Mouse (Mus musculus) heart, adult 2 months (tissue): ENCODE measurements around the gene Camk2d. TPM values are rescaled to one million over a fixed set of nuclear protein-coding genes. Genes with fewer than 3 reads are reported as not detected.

Experiments
- DNase-seq, 2 experiments: peaks; one replicate each; pipeline ENCODE4 v3.0.0; 2021
- H3K27ac ChIP-seq: fragments of 200-600 bp; 2 replicates; pipeline ENCODE4 v1.8.1; 2022
- H3K27me3 ChIP-seq: fragments of 200-500 bp; 2 replicates; pipeline ENCODE4 v1.6.1; 2012; ENCODE audit warnings: mild to moderate bottlenecking, low read length, inconsistent platforms, mixed read lengths; ENCODE audit not compliant: control insufficient read depth, insufficient read depth
- H3K36me3 ChIP-seq: fragments of 200-500 bp; 2 replicates; pipeline ENCODE4 v1.6.1; 2012; ENCODE audit warnings: low read length, inconsistent platforms; ENCODE audit not compliant: control insufficient read depth, insufficient read depth
- H3K4me1 ChIP-seq: fragments of 200-500 bp; 2 replicates; pipeline ENCODE4 v1.6.1; 2011; ENCODE audit warnings: low read length; ENCODE audit not compliant: control insufficient read depth, insufficient read depth
- H3K4me3 ChIP-seq: fragments of 200-600 bp; 2 replicates; pipeline ENCODE4 v1.8.1; 2022
- H3K79me2 ChIP-seq: fragments of 200-500 bp; replicated peaks from 2 replicates; pipeline ENCODE4 v1.6.1; 2012; ENCODE audit warnings: mild to moderate bottlenecking, inconsistent platforms, low read length, moderate library complexity, mixed read lengths; ENCODE audit not compliant: control insufficient read depth, insufficient read depth
- H3K9ac ChIP-seq: fragments of 200-500 bp; 2 replicates; pipeline ENCODE4 v1.6.1; 2012; ENCODE audit warnings: low read depth, mild to moderate bottlenecking, control low read depth, inconsistent platforms, low read length, mixed read lengths
- CTCF ChIP-seq: fragments of 200-600 bp; IDR thresholded peaks from 2 replicates; pipeline ENCODE4 v1.8.1; 2022; ENCODE audit warnings: antibody characterized with exemption, mild to moderate bottlenecking, moderate library complexity
- EP300 ChIP-seq: fragments of 200-500 bp; IDR thresholded peaks from 2 replicates; pipeline ENCODE4 v1.6.1; 2011; ENCODE audit warnings: low read depth, low read length, control low read depth; ENCODE audit not compliant: insufficient read depth
- POLR2A ChIP-seq: fragments of 200-500 bp; IDR thresholded peaks from 2 replicates; pipeline ENCODE4 v1.6.1; 2011; ENCODE audit warnings: mild to moderate bottlenecking, low read depth, low read length, control low read depth; ENCODE audit not compliant: insufficient read depth
- WGBS: fragments of 180-500 bp; shearing (Covaris S2); methylation state at CpG from one replicate; pipeline ENCODE4 v1.1.7; 2018; 5-methylcytosine and 5-hydroxymethylcytosine counted together
- intact Hi-C: fragments of 180-260 bp; cut with DNase I; formaldehyde crosslinking; loops from one replicate; pipeline ENCODE4 v1.15.1; 2025
- polyA plus RNA-seq: library from polyadenylated mRNA; depleted of rRNA; stranded (reverse); fragments of >200 nt; gene quantifications from 2 replicates; pipeline ENCODE4 v1.2.3, GENCODE M21; 2012
- total RNA-seq, 2 experiments: library from RNA; stranded (reverse); gene quantifications; 2 replicates each; pipeline ENCODE4 v1.2.3; 2021

Camk2d gene
- total and polyA plus RNA-seq, 3 experiments = 131 to 135 (median 133) TPM

DNA sequence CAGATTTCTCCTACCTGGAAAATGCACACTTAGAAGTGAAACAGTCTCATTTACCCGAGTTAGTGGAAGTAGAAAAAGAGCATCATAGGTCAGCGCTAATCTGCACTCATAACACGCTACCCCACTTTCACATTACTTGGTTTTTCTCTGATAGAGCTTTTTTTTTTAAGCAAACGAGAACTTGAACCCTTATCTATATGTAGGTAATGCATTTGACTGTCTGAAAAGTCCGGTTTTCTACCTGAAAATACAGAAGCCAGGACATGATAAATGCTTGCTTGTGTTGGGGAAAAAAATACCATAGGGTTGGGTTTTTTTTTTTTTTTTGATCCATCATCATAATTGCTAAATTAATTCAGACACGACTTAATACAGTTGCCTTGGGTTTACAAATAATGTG is 206.9 kb downstream of the Camk2d start:
- Histone ChIP-seq H3K4me3 (no peak overlapping the region), H3K27ac (no peak overlapping the region), H3K27me3 (no peaks in the 10 kb centered on the region), H3K36me3 (peaks cover 6% of the 10 kb centered on the region), H3K9ac (no peak overlapping the region), H3K79me2 (no peaks in the 10 kb centered on the region), H3K4me1 (no peaks in the 10 kb centered on the region)
- TF ChIP-seq POLR2A = no peak
- TF ChIP-seq EP300 = no peak
- TF ChIP-seq CTCF = no peak
- WGBS = 92% methylated on average over 6 of the region's 6 CpGs
- DNase-seq = no peak
- intact Hi-C loops = no loop called here

DNA sequence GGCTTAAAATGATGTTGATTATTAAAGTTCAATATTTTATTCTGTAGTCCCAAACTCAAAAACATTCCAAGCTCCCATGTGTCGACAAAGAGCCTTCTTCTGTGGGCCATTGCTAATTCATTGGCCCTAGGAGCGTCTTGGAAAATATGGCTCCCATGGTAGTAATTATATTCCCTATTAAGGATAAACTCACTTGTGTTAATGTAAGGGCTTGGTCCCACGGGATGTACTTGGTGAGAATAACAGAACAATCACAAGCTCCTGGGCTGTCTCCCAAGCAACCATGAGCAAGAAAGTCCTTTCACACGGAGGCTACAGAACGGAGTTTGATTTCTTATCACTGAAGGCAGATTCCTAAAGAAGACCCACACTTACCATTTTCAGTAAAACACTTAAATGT is 208.9 kb downstream of the Camk2d start:
- no peaks in the 10 kb centered on the region for H3K27me3 ChIP-seq
- H3K4me1 ChIP-seq = no peaks in the 10 kb centered on the region
- 64% methylated on average over 5 of the region's 5 CpGs for WGBS
- intact Hi-C loops = no loop called here
- peaks cover 7% of the 10 kb centered on the region for H3K36me3 ChIP-seq
- no peak overlapping the region for H3K27ac ChIP-seq
- H3K79me2 ChIP-seq = no peaks in the 10 kb centered on the region
- H3K4me3 ChIP-seq = no peak overlapping the region
- H3K9ac ChIP-seq = no peak overlapping the region
- DNase-seq = no peak
- TF ChIP-seq EP300 (no peak), CTCF (no peak), POLR2A (no peak)

- TF ChIP-seq POLR2A = no peak
- TF ChIP-seq CTCF = no peak
- Histone ChIP-seq H3K4me1 (no peaks in the 10 kb centered on the region; the same call in 1 of the 2 replicates), H3K4me3 (no peak overlapping the region), H3K27ac (no peak overlapping the region), H3K79me2 (no peaks in the 10 kb centered on the region), H3K27me3 (no peaks in the 10 kb centered on the region), H3K9ac (no peak overlapping the region), H3K36me3 (peaks cover 8% of the 10 kb centered on the region)
- WGBS = 79% methylated on average over 4 of the region's 4 CpGs
- DNase-seq = no peak
- intact Hi-C loops = no loop called here
Observed at GRCm38 (mm10) chr3:126806145-126806544, 210.0 kb downstream of the Camk2d start.

- Histone ChIP-seq H3K27me3 (no peaks in the 10 kb centered on the region), H3K9ac (no peak overlapping the region), H3K4me3 (no peak overlapping the region), H3K27ac (no peak overlapping the region), H3K36me3 (peaks cover 14% of the 10 kb centered on the region), H3K79me2 (no peaks in the 10 kb centered on the region), H3K4me1 (peaks cover 1% of the 10 kb centered on the region; the same call in 1 of the 2 replicates)
- no peak for TF ChIP-seq POLR2A
- no peak for TF ChIP-seq EP300
- TF ChIP-seq CTCF = no peak
- DNase-seq = no peak
- WGBS = 68% methylated on average over 3 of the region's 3 CpGs
- intact Hi-C loops = no loop called here
Observed at GRCm38 (mm10) chr3:126809915-126810314, 213.8 kb downstream of the Camk2d start.

DNA sequence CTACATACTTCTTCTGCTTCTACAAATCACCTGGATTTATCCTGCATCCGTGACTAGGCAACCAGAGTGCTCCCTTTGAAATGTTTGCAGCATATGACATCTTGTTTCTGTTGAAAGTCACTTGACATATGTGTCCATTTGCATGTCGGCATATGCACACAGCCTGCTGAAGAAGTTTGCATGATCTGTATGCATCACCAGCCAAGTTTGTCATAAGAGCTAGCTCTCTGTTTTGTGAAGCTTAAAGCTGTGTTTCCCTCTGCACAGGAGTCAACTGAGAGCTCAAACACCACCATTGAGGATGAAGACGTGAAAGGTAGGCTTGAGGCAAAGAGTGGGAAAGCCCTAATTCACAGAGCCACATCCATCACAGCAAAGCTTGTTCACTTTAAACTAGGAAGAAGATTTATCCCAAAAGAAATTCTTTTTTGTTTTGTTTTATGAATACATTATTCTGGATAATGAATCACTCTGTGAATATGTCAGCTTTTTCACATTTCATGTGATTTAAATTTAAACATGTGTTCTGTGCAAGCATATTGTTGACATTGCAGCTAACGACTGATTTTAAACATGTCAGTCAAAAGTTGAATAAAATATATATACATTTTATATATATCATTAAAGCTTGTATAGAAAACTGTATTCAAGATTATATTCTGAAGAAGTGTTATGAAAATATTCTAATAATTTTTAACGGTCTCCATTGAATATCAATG is 214.4 kb downstream of the Camk2d start:
- Histone ChIP-seq H3K27ac (no peak overlapping the region), H3K4me1 (peaks cover 1% of the 10 kb centered on the region; the same call in 1 of the 2 replicates), H3K79me2 (no peaks in the 10 kb centered on the region), H3K27me3 (no peaks in the 10 kb centered on the region), H3K9ac (no peak overlapping the region), H3K36me3 (peaks cover 14% of the 10 kb centered on the region), H3K4me3 (no peak overlapping the region)
- intact Hi-C loops = no loop called here
- WGBS = 93% methylated on average over 5 of the region's 5 CpGs
- TF ChIP-seq POLR2A = no peak
- no peak for TF ChIP-seq EP300
- TF ChIP-seq CTCF = no peak
- DNase-seq = no peak

GRCm38 (mm10) chr3:126811646-126812045 is 215.5 kb downstream of the Camk2d start:
- intact Hi-C loops = no loop called here
- no peak overlapping the region for H3K9ac ChIP-seq
- 82% methylated on average over 3 of the region's 3 CpGs for WGBS
- DNase-seq = no peak
- no peaks in the 10 kb centered on the region for H3K79me2 ChIP-seq
- H3K4me3 ChIP-seq = no peak overlapping the region
- no peak overlapping the region for H3K27ac ChIP-seq
- H3K4me1 ChIP-seq = peaks cover 1% of the 10 kb centered on the region; the same call in 1 of the 2 replicates
- no peaks in the 10 kb centered on the region for H3K27me3 ChIP-seq
- peaks cover 10% of the 10 kb centered on the region; the same call in 1 of the 2 replicates for H3K36me3 ChIP-seq
- no peak for TF ChIP-seq POLR2A
- TF ChIP-seq CTCF = no peak
- TF ChIP-seq EP300 = no peak
